Mouse (Mus musculus): Measurements from ENCODE around the gene Hes3. TPM values are rescaled to one million over a fixed set of nuclear protein-coding genes. Genes with fewer than 3 reads are reported as not detected.

Gene Hes3
- polyA plus RNA-seq, 1 experiment from 2014 or later: 1.2 TPM

DNA sequence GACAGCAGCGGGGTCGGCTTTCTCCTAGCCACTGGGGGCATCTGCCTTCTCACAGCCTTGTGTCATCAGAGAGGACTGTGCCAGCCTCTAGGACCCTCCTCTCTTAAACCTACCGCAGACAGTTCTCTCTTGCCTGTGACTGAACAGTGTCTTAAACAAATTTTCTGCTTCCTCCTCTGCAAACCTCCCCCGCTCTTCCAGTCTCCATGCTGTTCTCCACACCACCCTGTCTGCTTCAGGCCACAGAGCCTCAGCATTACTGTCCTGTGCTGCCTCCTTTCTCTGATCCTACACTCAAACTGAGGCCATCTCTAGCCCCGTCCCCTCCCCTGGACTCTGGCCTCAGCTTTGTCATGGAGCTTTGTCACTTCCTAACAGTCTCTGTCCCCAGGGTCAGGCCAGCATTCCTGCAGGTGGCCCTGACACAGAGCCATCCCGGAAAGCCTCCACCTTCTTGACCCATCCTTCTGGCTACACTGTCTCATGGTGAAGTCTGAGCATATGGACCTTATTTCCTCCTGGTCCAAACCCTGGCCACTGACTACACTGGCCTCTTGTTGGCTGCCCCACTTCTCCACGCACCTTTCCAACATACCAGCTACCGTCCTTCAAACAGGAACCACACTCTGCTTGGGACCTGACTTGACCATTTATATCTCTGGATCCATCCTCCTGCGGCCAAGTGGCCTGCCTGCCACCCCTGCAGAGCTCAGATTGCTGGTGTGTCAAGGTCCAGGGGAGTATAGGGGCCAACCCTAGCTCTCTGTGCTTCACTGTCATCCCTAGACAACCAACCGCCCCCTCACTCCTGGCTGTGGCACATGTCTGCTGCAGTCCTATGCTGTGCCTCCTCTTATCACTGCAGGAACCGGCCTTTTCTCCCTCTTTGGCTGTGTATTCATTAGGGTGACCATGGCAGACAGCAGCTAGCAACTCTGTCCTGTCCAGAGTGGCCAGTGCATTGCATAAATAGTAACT, 46.6 kb downstream of the Hes3 start:
- Histone ChIP-seq H3K36me3 (peaks cover 14% of the 10 kb centered on the region; the same call in 1 of the 2 replicates), H3K4me2 (replicated peaks) (no peak overlapping the region), H3K9ac (no peak overlapping the region), H3K4me1 (peaks cover 3% of the 10 kb centered on the region), H3K27ac (no peak overlapping the region), H3K9me3 (replicated peaks) (no peaks in the 10 kb centered on the region), H3K27me3 (no peaks in the 10 kb centered on the region), H3K4me3 (no peak overlapping the region)
- ATAC-seq (ENCODE audit: low FRiP score): no peak
- WGBS: 89% methylated on average over 11 of the region's 11 CpGs

DNA sequence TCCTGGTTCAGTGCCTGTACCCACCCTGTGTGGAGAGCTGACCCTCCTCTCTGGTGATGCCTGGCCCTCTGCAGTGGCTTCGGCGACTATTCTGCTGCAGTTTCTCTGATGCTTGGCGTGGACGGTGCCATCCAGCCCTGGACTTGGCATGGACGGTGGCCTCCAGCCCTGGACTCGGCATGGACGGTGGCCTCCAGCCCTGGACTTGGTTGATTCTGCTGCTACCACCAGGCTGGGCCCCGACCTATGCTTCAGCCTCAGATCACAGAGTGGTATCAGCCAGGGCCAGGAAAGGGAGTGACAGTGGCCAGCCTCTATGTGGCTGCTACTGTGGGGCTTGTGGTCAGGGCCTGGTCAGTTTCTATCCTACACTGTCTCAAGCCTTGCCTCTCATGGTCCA, 47.5 kb downstream of the Hes3 start:
- no peak overlapping the region for H3K4me2 ChIP-seq (replicated peaks)
- peaks cover 19% of the 10 kb centered on the region; the same call in 1 of the 2 replicates for H3K36me3 ChIP-seq
- no peak overlapping the region for H3K9ac ChIP-seq
- H3K4me1 ChIP-seq: peaks cover 3% of the 10 kb centered on the region
- H3K27me3 ChIP-seq: no peaks in the 10 kb centered on the region
- H3K9me3 ChIP-seq (replicated peaks): no peaks in the 10 kb centered on the region
- 91% methylated on average over 8 of the region's 8 CpGs for WGBS
- no peak overlapping the region for H3K27ac ChIP-seq
- no peak for ATAC-seq (ENCODE audit: low FRiP score)
- H3K4me3 ChIP-seq: no peak overlapping the region

DNA sequence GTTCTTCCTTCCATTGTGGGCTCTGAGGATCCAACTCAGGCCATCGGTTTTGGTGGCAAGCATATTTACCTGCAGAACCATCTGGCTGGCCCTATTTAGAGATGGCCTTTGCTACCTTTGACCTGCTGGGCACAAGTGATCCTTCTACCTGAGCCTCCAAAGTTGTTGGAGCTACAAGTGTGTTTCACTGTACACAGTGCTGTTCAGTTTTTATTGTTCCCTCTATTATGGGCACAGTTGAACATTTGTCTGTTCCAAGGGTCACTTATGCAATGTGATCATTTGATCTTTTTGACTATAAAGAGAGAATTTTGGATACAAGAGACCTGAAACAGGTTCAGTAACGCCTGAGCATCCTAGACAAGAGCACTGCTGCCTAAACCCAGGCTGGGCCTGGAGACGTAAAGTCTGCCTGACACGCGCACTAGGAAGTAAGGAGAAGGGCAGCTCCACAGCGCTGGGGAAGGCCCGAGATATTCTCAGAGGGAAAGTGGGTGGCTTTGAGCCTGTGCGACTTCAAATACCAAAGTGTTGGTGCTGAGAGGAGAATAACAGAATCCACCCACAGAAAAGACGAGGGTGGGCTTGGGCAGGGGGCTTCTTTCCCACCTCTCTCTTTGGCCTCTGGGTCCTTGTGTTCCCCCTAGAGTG, 48.1 kb downstream of the Hes3 start:
- Histone ChIP-seq H3K4me1 (peaks cover 3% of the 10 kb centered on the region), H3K9ac (no peak overlapping the region), H3K9me3 (replicated peaks) (no peaks in the 10 kb centered on the region), H3K27me3 (no peaks in the 10 kb centered on the region), H3K36me3 (peaks cover 19% of the 10 kb centered on the region; the same call in 1 of the 2 replicates), H3K4me3 (no peak overlapping the region), H3K4me2 (replicated peaks) (no peak overlapping the region), H3K27ac (no peak overlapping the region)
- 90% methylated on average over 9 of the region's 9 CpGs for WGBS
- no peak for ATAC-seq (ENCODE audit: low FRiP score)

DNA sequence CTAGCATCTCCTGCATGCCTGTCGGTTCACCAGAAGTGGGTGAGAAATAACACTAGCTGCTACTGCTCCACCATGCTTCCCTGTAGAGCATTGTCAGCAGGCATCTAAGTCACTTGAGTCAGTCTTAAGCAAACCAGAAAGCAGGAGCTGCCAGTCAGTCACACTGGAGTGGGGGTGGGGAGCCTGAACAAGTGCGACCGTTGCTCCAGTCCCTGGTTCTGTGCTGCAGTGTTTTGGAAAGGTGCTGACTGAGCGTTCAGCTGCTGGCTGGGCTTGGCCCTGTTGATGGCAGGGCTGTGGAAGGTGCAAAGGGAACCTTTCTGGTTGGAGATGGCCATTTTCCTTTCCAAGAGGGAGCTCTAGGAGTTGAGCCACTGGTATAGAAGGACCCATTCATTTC, 51.5 kb downstream of the Hes3 start:
- Histone ChIP-seq H3K4me2 (replicated peaks) (no peak overlapping the region), H3K27me3 (no peaks in the 10 kb centered on the region), H3K9ac (no peak overlapping the region), H3K36me3 (peaks cover 23% of the 10 kb centered on the region; the same call in 1 of the 2 replicates), H3K9me3 (replicated peaks) (no peaks in the 10 kb centered on the region), H3K4me3 (no peak overlapping the region), H3K27ac (no peak overlapping the region), H3K4me1 (peaks cover under 1% of the 10 kb centered on the region)
- no peak for ATAC-seq (ENCODE audit: low FRiP score)
- WGBS: 59% methylated on average over 4 of the region's 4 CpGs

Other genes starting within 250 kb of the Hes3 start
- gene Plekhg5, start 219.2 kb downstream of the Hes3 start, polyA plus RNA-seq (2016; fragmentation: Nextera tagmentation; extraction: Ambion mirVana): 11.7 and 12.0 TPM in 2 replicates
- gene Tnfrsf25, start 175.7 kb downstream of the Hes3 start, polyA plus RNA-seq (2016; fragmentation: Nextera tagmentation; extraction: Ambion mirVana): 0.59 and 0.74 TPM in 2 replicates
- 0.82 and 2.3 TPM in 2 replicates for gene Espn, start 139.3 kb downstream of the Hes3 start, polyA plus RNA-seq (2016; fragmentation: Nextera tagmentation; extraction: Ambion mirVana)
- gene Hes2, start 132.8 kb downstream of the Hes3 start, polyA plus RNA-seq (2016; fragmentation: Nextera tagmentation; extraction: Ambion mirVana): 2.4 and 2.9 TPM in 2 replicates
- 128 and 132 TPM in 2 replicates for gene Acot7, start 113.5 kb downstream of the Hes3 start, polyA plus RNA-seq (2016; fragmentation: Nextera tagmentation; extraction: Ambion mirVana)
- gene Gpr153, start 17.4 kb downstream of the Hes3 start, polyA plus RNA-seq (2016; fragmentation: Nextera tagmentation; extraction: Ambion mirVana): 13.1 and 16.2 TPM in 2 replicates
- gene Icmt, start 5.6 kb upstream of the Hes3 start, polyA plus RNA-seq (2016; fragmentation: Nextera tagmentation; extraction: Ambion mirVana): 25.3 and 25.6 TPM in 2 replicates
- 2.5 and 3.8 TPM in 2 replicates for gene Rnf207, start 27.3 kb upstream of the Hes3 start, polyA plus RNA-seq (2016; fragmentation: Nextera tagmentation; extraction: Ambion mirVana)
- 257 and 282 TPM in 2 replicates for gene Rpl22, start 34.1 kb upstream of the Hes3 start, polyA plus RNA-seq (2016; fragmentation: Nextera tagmentation; extraction: Ambion mirVana)
- 4.1 and 4.8 TPM in 2 replicates for gene Chd5, start 47.0 kb upstream of the Hes3 start, polyA plus RNA-seq (2016; fragmentation: Nextera tagmentation; extraction: Ambion mirVana)
- gene Nphp4, start 185.0 kb upstream of the Hes3 start, polyA plus RNA-seq (2016; fragmentation: Nextera tagmentation; extraction: Ambion mirVana): 7.5 and 8.9 TPM in 2 replicates
- gene Kcnab2, start 186.2 kb upstream of the Hes3 start, polyA plus RNA-seq (2016; fragmentation: Nextera tagmentation; extraction: Ambion mirVana): 17.5 and 19.3 TPM in 2 replicates